Mouse (Mus musculus) heart, adult 2 months (tissue): Measurements from ENCODE around the gene Kcnq4. TPM values are rescaled to one million over a fixed set of nuclear protein-coding genes. Genes with fewer than 3 reads are reported as not detected.

Source experiments
- DNase-seq, 2 experiments: peaks; one replicate each; pipeline ENCODE4 v3.0.0; 2021
- H3K27ac ChIP-seq: fragments of 200-600 bp; 2 replicates; pipeline ENCODE4 v1.8.1; 2022
- H3K27me3 ChIP-seq: fragments of 200-500 bp; 2 replicates; pipeline ENCODE4 v1.6.1; 2012; ENCODE audit warnings: mild to moderate bottlenecking, low read length, inconsistent platforms, mixed read lengths; ENCODE audit not compliant: control insufficient read depth, insufficient read depth
- H3K36me3 ChIP-seq: fragments of 200-500 bp; 2 replicates; pipeline ENCODE4 v1.6.1; 2012; ENCODE audit warnings: low read length, inconsistent platforms; ENCODE audit not compliant: control insufficient read depth, insufficient read depth
- H3K4me1 ChIP-seq: fragments of 200-500 bp; 2 replicates; pipeline ENCODE4 v1.6.1; 2011; ENCODE audit warnings: low read length; ENCODE audit not compliant: control insufficient read depth, insufficient read depth
- H3K4me3 ChIP-seq: fragments of 200-600 bp; 2 replicates; pipeline ENCODE4 v1.8.1; 2022
- H3K79me2 ChIP-seq: fragments of 200-500 bp; replicated peaks from 2 replicates; pipeline ENCODE4 v1.6.1; 2012; ENCODE audit warnings: mild to moderate bottlenecking, inconsistent platforms, low read length, moderate library complexity, mixed read lengths; ENCODE audit not compliant: control insufficient read depth, insufficient read depth
- H3K9ac ChIP-seq: fragments of 200-500 bp; 2 replicates; pipeline ENCODE4 v1.6.1; 2012; ENCODE audit warnings: low read depth, mild to moderate bottlenecking, control low read depth, inconsistent platforms, low read length, mixed read lengths
- CTCF ChIP-seq: fragments of 200-600 bp; IDR thresholded peaks from 2 replicates; pipeline ENCODE4 v1.8.1; 2022; ENCODE audit warnings: antibody characterized with exemption, mild to moderate bottlenecking, moderate library complexity
- EP300 ChIP-seq: fragments of 200-500 bp; IDR thresholded peaks from 2 replicates; pipeline ENCODE4 v1.6.1; 2011; ENCODE audit warnings: low read depth, low read length, control low read depth; ENCODE audit not compliant: insufficient read depth
- POLR2A ChIP-seq: fragments of 200-500 bp; IDR thresholded peaks from 2 replicates; pipeline ENCODE4 v1.6.1; 2011; ENCODE audit warnings: mild to moderate bottlenecking, low read depth, low read length, control low read depth; ENCODE audit not compliant: insufficient read depth
- WGBS: fragments of 180-500 bp; shearing (Covaris S2); methylation state at CpG from one replicate; pipeline ENCODE4 v1.1.7; 2018; 5-methylcytosine and 5-hydroxymethylcytosine counted together
- intact Hi-C: fragments of 180-260 bp; cut with DNase I; formaldehyde crosslinking; loops from one replicate; pipeline ENCODE4 v1.15.1; 2025
- polyA plus RNA-seq: library from polyadenylated mRNA; depleted of rRNA; stranded (reverse); fragments of >200 nt; gene quantifications from 2 replicates; pipeline ENCODE4 v1.2.3, GENCODE M21; 2012
- total RNA-seq, 2 experiments: library from RNA; stranded (reverse); gene quantifications; 2 replicates each; pipeline ENCODE4 v1.2.3; 2021

Kcnq4 gene
- total and polyA plus RNA-seq, 3 experiments, result 1.6 to 6.9 (median 1.9) TPM

DNA sequence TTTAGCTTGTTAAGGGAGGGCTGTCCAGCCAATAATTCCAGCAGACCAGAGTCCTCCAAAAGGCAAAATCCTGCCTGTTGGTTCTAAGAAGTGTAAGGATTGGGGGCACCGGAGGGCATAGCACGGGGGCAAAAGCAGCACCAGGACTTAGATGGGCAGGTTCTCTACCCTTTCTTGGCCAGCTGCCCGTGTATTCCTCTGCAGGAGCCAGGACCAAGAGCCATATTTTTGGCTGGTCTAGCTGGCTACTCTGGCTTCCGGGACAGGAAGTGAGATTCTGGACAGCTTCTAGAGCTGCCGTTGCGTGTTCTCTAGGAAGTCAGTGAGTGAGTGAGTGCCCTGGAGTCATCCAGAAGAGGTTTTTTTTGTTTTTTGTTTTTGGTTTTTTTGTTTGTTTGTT, 18.3 kb downstream of the Kcnq4 start:
- intact Hi-C loops, result no loop called here
- Histone ChIP-seq H3K27ac (peak overlapping the region; percentile 7; the same call in 1 of the 2 replicates), H3K79me2 (no peaks in the 10 kb centered on the region), H3K36me3 (no peaks in the 10 kb centered on the region), H3K4me3 (no peak overlapping the region), H3K9ac (no peak overlapping the region), H3K27me3 (no peaks in the 10 kb centered on the region), H3K4me1 (peaks cover 8% of the 10 kb centered on the region)
- WGBS, result 17% methylated on average over 6 of the region's 6 CpGs
- peak; percentile 46 to 56 for DNase-seq
- TF ChIP-seq POLR2A (no peak), CTCF (no peak), EP300 (no peak)

DNA sequence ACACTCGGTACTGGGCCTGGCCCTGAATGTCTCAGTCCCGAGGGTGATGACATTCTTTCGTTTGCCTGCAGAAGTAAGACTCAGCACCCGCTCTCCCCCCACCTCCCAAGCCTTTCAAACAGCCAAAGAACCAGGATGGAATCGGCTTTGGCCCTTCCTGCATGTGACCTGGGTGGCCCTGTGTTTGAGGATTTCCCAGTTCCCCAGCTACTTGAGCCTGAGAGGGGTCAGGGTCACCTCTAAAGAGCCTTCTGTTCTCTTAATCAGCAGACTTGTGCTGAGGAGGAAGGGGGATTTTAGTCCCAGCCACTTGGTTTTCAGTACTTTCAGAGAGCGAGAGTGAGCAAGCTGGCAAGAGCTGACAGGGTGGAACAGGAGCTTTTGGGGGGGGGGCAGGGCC, 19.0 kb downstream of the Kcnq4 start:
- H3K27me3 ChIP-seq, result no peaks in the 10 kb centered on the region
- H3K4me3 ChIP-seq, result no peak overlapping the region
- intact Hi-C loops, result no loop called here
- no peak for TF ChIP-seq POLR2A
- no peak for TF ChIP-seq EP300
- TF ChIP-seq CTCF, result no peak
- H3K9ac ChIP-seq, result no peak overlapping the region
- H3K36me3 ChIP-seq, result no peaks in the 10 kb centered on the region
- DNase-seq, result no peak
- no peaks in the 10 kb centered on the region for H3K79me2 ChIP-seq
- H3K27ac ChIP-seq, result no peak overlapping the region
- WGBS, result 52% methylated on average over 6 of the region's 6 CpGs
- H3K4me1 ChIP-seq, result peaks cover 8% of the 10 kb centered on the region

DNA sequence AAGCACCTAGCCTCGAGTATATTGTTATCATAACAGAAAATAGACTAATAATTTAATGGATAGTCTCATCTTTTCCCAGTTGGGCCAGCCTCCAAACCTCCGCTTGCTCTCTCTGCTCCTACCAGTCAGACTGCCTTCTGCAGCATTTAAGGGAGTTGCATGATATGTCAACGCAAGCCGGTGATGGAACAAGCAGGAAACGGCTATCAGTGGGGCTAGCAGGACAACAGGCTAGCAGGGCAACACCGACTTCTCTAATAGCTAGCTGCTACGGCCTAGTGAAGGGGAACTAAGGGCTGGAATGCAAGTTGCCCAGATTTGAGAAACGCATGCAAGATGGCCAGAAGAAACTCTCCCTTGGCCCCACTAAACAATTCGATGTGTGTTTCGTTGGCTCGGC, 20.6 kb downstream of the Kcnq4 start:
- Histone ChIP-seq H3K36me3 (no peaks in the 10 kb centered on the region), H3K79me2 (no peaks in the 10 kb centered on the region), H3K27me3 (no peaks in the 10 kb centered on the region), H3K4me3 (no peak overlapping the region), H3K9ac (no peak overlapping the region), H3K27ac (no peak overlapping the region), H3K4me1 (peaks cover 8% of the 10 kb centered on the region)
- TF ChIP-seq CTCF (no peak), POLR2A (no peak), EP300 (no peak)
- intact Hi-C loops, result no loop called here
- 46% methylated on average over 11 of the region's 11 CpGs for WGBS
- no peak for DNase-seq

DNA sequence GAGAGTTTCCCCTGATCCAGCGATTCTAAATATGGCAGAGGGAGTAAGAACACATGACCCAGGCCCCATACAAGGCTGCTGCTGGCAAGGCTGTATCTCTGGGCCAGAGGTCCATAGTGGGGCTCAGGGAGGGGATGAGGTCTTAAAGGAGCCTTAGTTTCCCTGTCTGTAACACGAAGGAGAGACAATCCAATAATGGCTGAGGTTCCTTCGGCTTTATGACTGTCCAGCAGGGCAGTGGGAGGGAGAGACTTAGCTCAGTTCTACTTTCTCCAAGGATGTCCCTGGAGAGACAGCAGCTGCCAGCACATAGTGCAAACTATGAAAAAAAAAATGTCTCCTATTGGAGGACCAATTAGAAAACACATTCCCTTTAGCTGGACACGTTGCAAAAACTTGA, 22.2 kb downstream of the Kcnq4 start:
- H3K79me2 ChIP-seq, result no peaks in the 10 kb centered on the region
- TF ChIP-seq POLR2A (no peak), CTCF (no peak), EP300 (no peak)
- no peak overlapping the region for H3K9ac ChIP-seq
- H3K27ac ChIP-seq, result peak overlapping the region; percentile 26
- intact Hi-C loops, result no loop called here
- no peaks in the 10 kb centered on the region for H3K27me3 ChIP-seq
- no peak overlapping the region for H3K4me3 ChIP-seq
- 45% methylated on average over 4 of the region's 4 CpGs for WGBS
- no peaks in the 10 kb centered on the region for H3K36me3 ChIP-seq
- DNase-seq, result peak in 1 of 2 experiments; percentile 57
- H3K4me1 ChIP-seq, result peaks cover 5% of the 10 kb centered on the region

DNA sequence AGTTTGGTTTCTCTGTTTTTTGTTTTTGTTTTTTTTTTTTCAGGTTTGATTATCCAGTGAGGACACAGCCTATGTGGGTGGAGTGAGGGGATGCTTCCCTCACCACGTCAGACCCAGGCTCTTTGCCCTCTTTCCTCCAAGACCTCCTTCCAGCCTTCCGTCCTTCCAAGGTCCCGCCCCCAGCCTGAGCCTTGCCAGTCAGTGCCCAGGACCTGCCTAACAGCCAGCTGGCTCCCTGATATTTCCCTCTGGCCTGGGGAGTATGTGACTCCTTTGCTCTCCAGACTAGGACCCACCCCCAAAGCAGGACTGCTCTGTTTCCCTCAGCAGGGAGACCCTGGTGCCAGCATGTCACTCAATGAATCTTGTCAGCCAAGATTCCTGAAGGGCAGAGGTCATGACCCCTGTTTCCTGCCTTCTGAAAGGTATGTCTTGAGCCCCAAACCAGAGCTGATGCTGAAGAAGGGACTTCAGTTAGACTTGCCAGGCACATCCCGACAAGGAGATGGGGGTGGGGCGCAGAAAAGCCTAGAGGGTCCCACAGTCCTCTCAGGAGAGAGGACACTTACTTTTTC, 22.8 kb downstream of the Kcnq4 start:
- 44% methylated on average over 5 of the region's 5 CpGs for WGBS
- Histone ChIP-seq H3K4me1 (peaks cover 4% of the 10 kb centered on the region), H3K9ac (no peak overlapping the region), H3K36me3 (no peaks in the 10 kb centered on the region), H3K79me2 (no peaks in the 10 kb centered on the region), H3K27me3 (no peaks in the 10 kb centered on the region), H3K4me3 (no peak overlapping the region), H3K27ac (peak overlapping the region; percentile 17; the same call in 1 of the 2 replicates)
- TF ChIP-seq POLR2A (no peak), CTCF (no peak), EP300 (no peak)
- no peak for DNase-seq
- intact Hi-C loops, result no loop called here

DNA sequence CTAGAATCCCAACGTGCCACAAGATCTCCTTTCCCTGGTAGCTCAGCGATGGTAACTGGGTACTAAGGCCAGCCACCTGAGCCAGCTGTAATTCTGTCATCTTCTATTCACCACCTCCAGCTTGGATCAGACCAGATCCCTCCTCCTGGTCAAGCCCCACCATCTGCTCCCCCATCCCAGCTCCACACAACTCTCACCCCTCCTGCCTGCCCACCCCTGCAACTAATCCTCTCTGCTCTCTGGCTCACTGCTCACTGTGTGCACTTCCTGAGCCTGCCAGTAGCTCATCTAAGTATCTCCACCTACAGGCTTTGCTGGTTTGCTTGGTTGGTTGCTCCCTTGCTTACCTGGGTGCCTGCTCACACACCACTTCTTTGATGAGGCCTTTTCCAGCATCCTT, 26.8 kb downstream of the Kcnq4 start:
- H3K9ac ChIP-seq, result no peak overlapping the region
- no peak overlapping the region for H3K4me3 ChIP-seq
- no peak for DNase-seq
- H3K27ac ChIP-seq, result no peak overlapping the region
- peaks cover 2% of the 10 kb centered on the region for H3K4me1 ChIP-seq
- no peaks in the 10 kb centered on the region for H3K27me3 ChIP-seq
- no peaks in the 10 kb centered on the region for H3K79me2 ChIP-seq
- intact Hi-C loops, result no loop called here
- WGBS, result 66% methylated on average over 2 of the region's 2 CpGs
- H3K36me3 ChIP-seq, result no peaks in the 10 kb centered on the region
- TF ChIP-seq EP300 (no peak), CTCF (no peak), POLR2A (no peak)
